Mouse (Mus musculus): ENCODE measurements around the gene Zfhx2. TPM values are rescaled to one million over a fixed set of nuclear protein-coding genes. Genes with fewer than 3 reads are reported as not detected.

The Zfhx2 gene
- total RNA-seq (2014; rRNA removed) (1.5 and 1.7 TPM in 2 replicates), polyA plus RNA-seq (2012; rRNA removed) (1.4 and 1.7 TPM in 2 replicates)

- DNase-seq (ENCODE audit: extremely low read depth, low read depth, low spot score): peak; percentile 98
- H3K27ac ChIP-seq (replicated peaks; ENCODE audit: insufficient read depth, low read depth, low read length): peak within 1 kb of the TSS; percentile 75
- no peaks in the 10 kb centered on the region for H3K27me3 ChIP-seq (ENCODE audit: control insufficient read depth, insufficient read depth, low read length)
- H3K79me2 ChIP-seq (ENCODE audit: control insufficient read depth, insufficient read depth, low read length): peaks cover 11% of the 10 kb centered on the region; the same call in 1 of the 2 replicates
- peak within 1 kb of the TSS; percentile 81 for H3K9ac ChIP-seq (ENCODE audit: low read depth, low read length)
- TF ChIP-seq POLR2A (IDR thresholded peaks at IDR 0.05; ENCODE audit: extremely low read depth, insufficient read depth, low read length): 0 out of 2 replicates have a peak, but pooled peaks have one; percentile 7
- TF ChIP-seq CTCF (IDR thresholded peaks at IDR 0.05; ENCODE audit: low read depth, low read length): 0 out of 2 replicates have a peak, but pooled peaks have one; percentile 2
- WGBS: 1% methylated on average over 34 of the region's 34 CpGs
- H3K36me3 ChIP-seq (ENCODE audit: control insufficient read depth, insufficient read depth, low read length): no peaks in the 10 kb centered on the region
- H3K4me3 ChIP-seq (ENCODE audit: insufficient read depth, low read depth, low read length): peak within 1 kb of the TSS; percentile 70
- peaks cover 15% of the 10 kb centered on the region for H3K4me1 ChIP-seq (ENCODE audit: control insufficient read depth, insufficient read depth, low read length)
Measured at GRCm38 (mm10) chr14:55092011-55092577, at the start of gene Zfhx2. Gene Zfhx2, minus strand, starts transcription at chr14:55092324.

GRCm38 (mm10) chr14:55139313-55139712 is 47.2 kb upstream of the Zfhx2 start:
- H3K36me3 ChIP-seq (ENCODE audit: control insufficient read depth, insufficient read depth, low read length): no peaks in the 10 kb centered on the region
- no peak overlapping the region for H3K27ac ChIP-seq (replicated peaks; ENCODE audit: insufficient read depth, low read depth, low read length)
- H3K4me3 ChIP-seq (ENCODE audit: insufficient read depth, low read depth, low read length): no peak overlapping the region
- no peaks in the 10 kb centered on the region for H3K79me2 ChIP-seq (ENCODE audit: control insufficient read depth, insufficient read depth, low read length)
- no peak overlapping the region for H3K9ac ChIP-seq (ENCODE audit: low read depth, low read length)
- H3K27me3 ChIP-seq (ENCODE audit: control insufficient read depth, insufficient read depth, low read length): no peaks in the 10 kb centered on the region
- DNase-seq (ENCODE audit: extremely low read depth, low read depth, low spot score): no peak
- 67% methylated on average over 7 of the region's 7 CpGs for WGBS
- H3K4me1 ChIP-seq (ENCODE audit: control insufficient read depth, insufficient read depth, low read length): no peaks in the 10 kb centered on the region
- TF ChIP-seq CTCF (IDR thresholded peaks at IDR 0.05; ENCODE audit: low read depth, low read length) (no peak), POLR2A (IDR thresholded peaks at IDR 0.05; ENCODE audit: extremely low read depth, insufficient read depth, low read length) (no peak)

- no peak for TF ChIP-seq POLR2A (IDR thresholded peaks at IDR 0.05; ENCODE audit: extremely low read depth, insufficient read depth, low read length)
- no peak for TF ChIP-seq CTCF (IDR thresholded peaks at IDR 0.05; ENCODE audit: low read depth, low read length)
- Histone ChIP-seq H3K36me3 (ENCODE audit: control insufficient read depth, insufficient read depth, low read length) (no peaks in the 10 kb centered on the region), H3K4me1 (ENCODE audit: control insufficient read depth, insufficient read depth, low read length) (no peaks in the 10 kb centered on the region), H3K27me3 (ENCODE audit: control insufficient read depth, insufficient read depth, low read length) (no peaks in the 10 kb centered on the region), H3K27ac (replicated peaks; ENCODE audit: insufficient read depth, low read depth, low read length) (no peak overlapping the region), H3K79me2 (ENCODE audit: control insufficient read depth, insufficient read depth, low read length) (no peaks in the 10 kb centered on the region), H3K4me3 (ENCODE audit: insufficient read depth, low read depth, low read length) (no peak overlapping the region), H3K9ac (ENCODE audit: low read depth, low read length) (no peak overlapping the region)
- WGBS: 77% methylated on average over 8 of the region's 8 CpGs
- no peak for DNase-seq (ENCODE audit: extremely low read depth, low read depth, low spot score)
Measured at GRCm38 (mm10) chr14:55135676-55136075, 43.6 kb upstream of the Zfhx2 start.

GRCm38 (mm10) chr14:55126521-55126920 is 34.4 kb upstream of the Zfhx2 start:
- Histone ChIP-seq H3K27me3 (ENCODE audit: control insufficient read depth, insufficient read depth, low read length) (no peaks in the 10 kb centered on the region), H3K79me2 (ENCODE audit: control insufficient read depth, insufficient read depth, low read length) (no peaks in the 10 kb centered on the region), H3K36me3 (ENCODE audit: control insufficient read depth, insufficient read depth, low read length) (no peaks in the 10 kb centered on the region), H3K9ac (ENCODE audit: low read depth, low read length) (no peak overlapping the region), H3K27ac (replicated peaks; ENCODE audit: insufficient read depth, low read depth, low read length) (no peak overlapping the region), H3K4me3 (ENCODE audit: insufficient read depth, low read depth, low read length) (no peak overlapping the region), H3K4me1 (ENCODE audit: control insufficient read depth, insufficient read depth, low read length) (peaks cover 1% of the 10 kb centered on the region; the same call in 1 of the 2 replicates)
- WGBS: 93% methylated on average over 7 of the region's 7 CpGs
- DNase-seq (ENCODE audit: extremely low read depth, low read depth, low spot score): no peak
- TF ChIP-seq POLR2A (IDR thresholded peaks at IDR 0.05; ENCODE audit: extremely low read depth, insufficient read depth, low read length) (no peak), CTCF (IDR thresholded peaks at IDR 0.05; ENCODE audit: low read depth, low read length) (no peak)

- Histone ChIP-seq H3K9ac (ENCODE audit: low read depth, low read length) (no peak overlapping the region), H3K27ac (replicated peaks; ENCODE audit: insufficient read depth, low read depth, low read length) (no peak overlapping the region), H3K4me3 (ENCODE audit: insufficient read depth, low read depth, low read length) (no peak overlapping the region), H3K36me3 (ENCODE audit: control insufficient read depth, insufficient read depth, low read length) (no peaks in the 10 kb centered on the region), H3K4me1 (ENCODE audit: control insufficient read depth, insufficient read depth, low read length) (peaks cover 1% of the 10 kb centered on the region; the same call in 1 of the 2 replicates), H3K27me3 (ENCODE audit: control insufficient read depth, insufficient read depth, low read length) (no peaks in the 10 kb centered on the region), H3K79me2 (ENCODE audit: control insufficient read depth, insufficient read depth, low read length) (no peaks in the 10 kb centered on the region)
- 75% methylated on average over 5 of the region's 5 CpGs for WGBS
- no peak for TF ChIP-seq CTCF (IDR thresholded peaks at IDR 0.05; ENCODE audit: low read depth, low read length)
- no peak for TF ChIP-seq POLR2A (IDR thresholded peaks at IDR 0.05; ENCODE audit: extremely low read depth, insufficient read depth, low read length)
- DNase-seq (ENCODE audit: extremely low read depth, low read depth, low spot score): no peak
Measured at GRCm38 (mm10) chr14:55125711-55126110, 33.6 kb upstream of the Zfhx2 start.

GRCm38 (mm10) chr14:55122359-55122758 is 30.2 kb upstream of the Zfhx2 start:
- H3K27me3 ChIP-seq (ENCODE audit: control insufficient read depth, insufficient read depth, low read length): no peaks in the 10 kb centered on the region
- 62% methylated on average over 8 of the region's 8 CpGs for WGBS
- TF ChIP-seq POLR2A (IDR thresholded peaks at IDR 0.05; ENCODE audit: extremely low read depth, insufficient read depth, low read length): no peak
- TF ChIP-seq CTCF (IDR thresholded peaks at IDR 0.05; ENCODE audit: low read depth, low read length): no peak
- H3K79me2 ChIP-seq (ENCODE audit: control insufficient read depth, insufficient read depth, low read length): no peaks in the 10 kb centered on the region
- DNase-seq (ENCODE audit: extremely low read depth, low read depth, low spot score): no peak
- H3K9ac ChIP-seq (ENCODE audit: low read depth, low read length): no peak overlapping the region
- peaks cover 1% of the 10 kb centered on the region; the same call in 1 of the 2 replicates for H3K4me1 ChIP-seq (ENCODE audit: control insufficient read depth, insufficient read depth, low read length)
- H3K27ac ChIP-seq (replicated peaks; ENCODE audit: insufficient read depth, low read depth, low read length): no peak overlapping the region
- H3K4me3 ChIP-seq (ENCODE audit: insufficient read depth, low read depth, low read length): no peak overlapping the region
- H3K36me3 ChIP-seq (ENCODE audit: control insufficient read depth, insufficient read depth, low read length): no peaks in the 10 kb centered on the region
